Mouse (Mus musculus): ENCODE measurements around the gene Alkbh7. TPM values are rescaled to one million over a fixed set of nuclear protein-coding genes. Genes with fewer than 3 reads are reported as not detected.

Alkbh7 gene
- polyA plus RNA-seq, 1 experiment: 32.2 TPM

DNA sequence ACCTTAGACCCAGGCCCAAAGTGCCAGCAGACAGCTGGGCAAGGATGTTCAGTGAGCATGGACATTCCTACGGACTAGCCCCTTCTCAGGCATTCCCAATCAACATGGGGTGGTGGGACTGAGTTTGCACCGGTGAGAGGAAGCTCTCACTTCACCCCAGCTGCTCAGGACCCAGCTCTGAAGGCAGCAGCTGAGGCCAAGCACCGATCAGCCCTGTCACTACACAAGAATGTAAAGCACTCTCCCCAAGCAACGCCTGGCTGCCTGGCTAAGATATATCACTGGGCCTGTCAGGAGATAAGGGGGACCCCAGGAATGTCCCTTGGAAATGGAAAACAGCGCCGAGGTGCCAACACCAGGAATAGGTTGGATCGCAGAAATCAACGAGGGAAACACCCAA lies 4.1 kb downstream of the Alkbh7 start:
- Histone ChIP-seq H3K36me3 (ENCODE audit: control insufficient read depth, insufficient read depth, low read length) (peaks cover 30% of the 10 kb centered on the region), H3K4me1 (replicated peaks; ENCODE audit: control insufficient read depth, insufficient read depth, low read length) (peaks cover 5% of the 10 kb centered on the region), H3K27me3 (ENCODE audit: control insufficient read depth, insufficient read depth, low read length) (no peaks in the 10 kb centered on the region), H3K4me3 (ENCODE audit: control insufficient read depth, insufficient read depth, low read length) (no peak overlapping the region), H3K27ac (ENCODE audit: control insufficient read depth, insufficient read depth, low read length) (no peak overlapping the region)
- DNase-seq: no peak
- 87% methylated on average over 8 of the region's 8 CpGs for WGBS
- no peak for TF ChIP-seq CTCF (IDR thresholded peaks at IDR 0.05; ENCODE audit: borderline replicate concordance, control insufficient read depth, extremely low read depth, insufficient read depth, low read length, poor library complexity)
- no peak for TF ChIP-seq POLR2A (IDR thresholded peaks at IDR 0.05; ENCODE audit: control insufficient read depth, extremely low read depth, insufficient read depth, low read length, poor library complexity)

GRCm38 (mm10) chr17:57003994-57004393 lies 6.9 kb downstream of the Alkbh7 start:
- no peak overlapping the region for H3K27ac ChIP-seq (ENCODE audit: control insufficient read depth, insufficient read depth, low read length)
- no peak overlapping the region for H3K4me3 ChIP-seq (ENCODE audit: control insufficient read depth, insufficient read depth, low read length)
- H3K36me3 ChIP-seq (ENCODE audit: control insufficient read depth, insufficient read depth, low read length): peaks cover 46% of the 10 kb centered on the region
- no peaks in the 10 kb centered on the region for H3K27me3 ChIP-seq (ENCODE audit: control insufficient read depth, insufficient read depth, low read length)
- 95% methylated on average over 7 of the region's 7 CpGs for WGBS
- no peak for DNase-seq
- no peaks in the 10 kb centered on the region for H3K4me1 ChIP-seq (replicated peaks; ENCODE audit: control insufficient read depth, insufficient read depth, low read length)
- TF ChIP-seq CTCF (IDR thresholded peaks at IDR 0.05; ENCODE audit: borderline replicate concordance, control insufficient read depth, extremely low read depth, insufficient read depth, low read length, poor library complexity): no peak
- no peak for TF ChIP-seq POLR2A (IDR thresholded peaks at IDR 0.05; ENCODE audit: control insufficient read depth, extremely low read depth, insufficient read depth, low read length, poor library complexity)

DNA sequence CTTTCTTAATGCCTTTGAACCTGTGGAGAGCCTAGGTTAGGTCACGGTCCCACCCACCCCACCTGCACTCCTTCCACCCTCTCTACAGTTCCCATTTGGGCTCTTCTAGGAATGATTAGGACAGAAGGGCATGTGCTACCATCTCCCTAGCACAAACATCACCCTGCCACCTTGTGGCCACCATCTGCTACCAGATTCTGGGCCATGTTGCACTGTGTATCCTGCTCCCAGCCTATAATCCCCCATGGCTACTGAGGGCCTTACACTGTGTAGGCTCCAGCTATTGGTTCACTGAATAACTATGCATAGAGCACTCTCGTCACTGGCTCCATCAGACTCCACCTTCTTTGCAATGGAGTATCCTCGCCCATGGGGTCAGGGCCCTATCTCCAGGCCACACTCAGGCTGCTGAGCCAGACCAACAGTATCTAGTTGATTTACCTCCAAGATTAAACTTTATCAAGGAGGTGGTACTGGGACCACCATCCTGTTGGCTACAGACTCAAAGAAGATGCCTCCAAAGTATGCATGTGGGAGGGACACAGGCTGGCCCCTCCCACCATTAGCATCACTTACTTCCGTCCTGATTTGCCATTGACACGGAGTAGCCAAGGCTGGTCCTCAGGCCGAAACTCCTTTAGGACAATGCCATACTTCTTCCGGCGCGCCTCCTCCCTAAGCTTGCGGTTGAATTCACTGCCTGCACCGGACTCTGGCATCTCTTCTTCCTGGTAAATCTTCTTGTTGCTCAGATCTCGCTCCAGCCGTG lies 10.2 kb downstream of the Alkbh7 start:
- no peak overlapping the region for H3K27ac ChIP-seq (ENCODE audit: control insufficient read depth, insufficient read depth, low read length)
- peaks cover 8% of the 10 kb centered on the region for H3K4me1 ChIP-seq (replicated peaks; ENCODE audit: control insufficient read depth, insufficient read depth, low read length)
- DNase-seq: no peak
- H3K4me3 ChIP-seq (ENCODE audit: control insufficient read depth, insufficient read depth, low read length): no peak overlapping the region
- TF ChIP-seq POLR2A (IDR thresholded peaks at IDR 0.05; ENCODE audit: control insufficient read depth, extremely low read depth, insufficient read depth, low read length, poor library complexity) (no peak), CTCF (IDR thresholded peaks at IDR 0.05; ENCODE audit: borderline replicate concordance, control insufficient read depth, extremely low read depth, insufficient read depth, low read length, poor library complexity) (no peak)
- no peaks in the 10 kb centered on the region for H3K27me3 ChIP-seq (ENCODE audit: control insufficient read depth, insufficient read depth, low read length)
- 97% methylated on average over 13 of the region's 13 CpGs for WGBS
- peaks cover 46% of the 10 kb centered on the region for H3K36me3 ChIP-seq (ENCODE audit: control insufficient read depth, insufficient read depth, low read length)

DNA sequence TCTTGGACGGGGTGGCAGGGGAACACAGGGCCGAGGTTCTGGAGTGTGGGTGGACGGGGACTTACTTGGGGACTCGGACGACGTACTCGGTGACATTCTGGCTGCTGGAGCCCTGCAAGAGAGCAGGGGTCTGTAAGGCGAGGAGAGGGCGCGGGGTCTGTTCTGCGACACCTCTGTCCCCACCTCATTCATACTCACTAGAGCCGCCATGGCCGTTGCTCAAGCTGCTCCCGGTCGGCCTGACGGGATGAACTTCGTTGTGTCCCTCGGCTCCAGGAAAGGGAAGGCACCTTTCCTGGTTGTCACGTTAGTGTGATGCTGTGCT lies 13.7 kb downstream of the Alkbh7 start:
- Histone ChIP-seq H3K27ac (ENCODE audit: control insufficient read depth, insufficient read depth, low read length) (peak overlapping the region; percentile 69; the same call in 1 of the 2 replicates), H3K4me3 (ENCODE audit: control insufficient read depth, insufficient read depth, low read length) (peak overlapping the region; percentile 89), H3K4me1 (replicated peaks; ENCODE audit: control insufficient read depth, insufficient read depth, low read length) (peaks cover 8% of the 10 kb centered on the region), H3K36me3 (ENCODE audit: control insufficient read depth, insufficient read depth, low read length) (peaks cover 21% of the 10 kb centered on the region), H3K27me3 (ENCODE audit: control insufficient read depth, insufficient read depth, low read length) (no peaks in the 10 kb centered on the region)
- DNase-seq: no peak
- under 1% methylated on average over 19 of the region's 19 CpGs for WGBS
- TF ChIP-seq CTCF (IDR thresholded peaks at IDR 0.05; ENCODE audit: borderline replicate concordance, control insufficient read depth, extremely low read depth, insufficient read depth, low read length, poor library complexity): no peak
- TF ChIP-seq POLR2A (IDR thresholded peaks at IDR 0.05; ENCODE audit: control insufficient read depth, extremely low read depth, insufficient read depth, low read length, poor library complexity): no peak

DNA sequence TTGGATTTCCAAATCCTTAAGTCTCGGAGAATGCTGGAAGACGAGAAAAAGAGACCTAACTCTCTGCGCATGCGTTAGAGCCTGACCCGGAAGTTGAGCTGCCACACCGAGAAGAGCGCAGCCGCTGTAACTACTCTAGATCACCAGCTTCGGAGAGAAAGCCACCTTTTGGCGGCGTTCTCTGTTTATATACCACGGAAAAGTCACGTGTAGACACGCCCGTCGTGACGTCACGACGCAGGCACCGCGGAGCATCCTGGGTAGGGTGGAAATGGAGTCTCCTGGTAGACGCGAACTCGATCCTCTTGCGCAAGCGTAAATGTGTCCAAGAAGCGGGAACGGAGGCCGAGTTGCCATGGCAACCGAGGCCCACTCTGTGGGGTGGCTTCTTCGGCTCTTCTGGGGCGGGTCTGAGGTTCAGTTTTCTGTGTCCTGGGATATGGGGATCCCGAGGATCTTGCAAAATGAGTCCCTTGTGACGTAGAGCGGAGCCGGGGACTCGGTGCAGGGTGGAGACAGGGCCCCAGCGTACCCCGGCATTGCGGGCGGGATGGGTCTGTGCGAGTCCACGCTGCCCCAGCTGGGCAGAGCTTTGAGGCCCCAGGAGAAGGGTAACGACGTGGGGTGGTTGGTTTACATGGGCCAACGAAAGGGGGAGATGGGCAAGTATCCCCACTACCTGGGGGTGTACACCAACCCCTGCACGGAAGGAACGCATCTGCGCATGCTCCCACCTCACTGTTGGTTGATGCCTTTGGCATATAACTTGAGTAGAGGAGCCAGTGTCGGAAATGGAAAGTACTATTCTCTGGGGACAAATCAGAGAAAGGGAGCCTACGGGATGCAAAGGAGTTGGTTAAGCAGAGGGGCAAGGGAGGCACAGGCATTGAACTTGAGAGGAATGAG lies 14.3 kb downstream of the Alkbh7 start, which contains the start of the genes Gtf2f1 and Gm17949:
TSS of gene Gtf2f1 (minus strand) at position 53 of the 906 bp plus-strand sequence.
TSS of gene Gm17949 (plus strand) at position 234 of the 906 bp plus-strand sequence.
- Histone ChIP-seq H3K4me3 (ENCODE audit: control insufficient read depth, insufficient read depth, low read length) (peak within 1 kb of the TSS; percentile 89), H3K27ac (ENCODE audit: control insufficient read depth, insufficient read depth, low read length) (peak within 1 kb of the TSS; percentile 69), H3K4me1 (replicated peaks; ENCODE audit: control insufficient read depth, insufficient read depth, low read length) (peaks cover 8% of the 10 kb centered on the region), H3K36me3 (ENCODE audit: control insufficient read depth, insufficient read depth, low read length) (peaks cover 14% of the 10 kb centered on the region), H3K27me3 (ENCODE audit: control insufficient read depth, insufficient read depth, low read length) (no peaks in the 10 kb centered on the region)
- under 1% methylated on average over 51 of the region's 51 CpGs for WGBS
- DNase-seq: peak; percentile 87
- TF ChIP-seq CTCF (IDR thresholded peaks at IDR 0.05; ENCODE audit: borderline replicate concordance, control insufficient read depth, extremely low read depth, insufficient read depth, low read length, poor library complexity) (0 out of 2 replicates have a peak, but pooled peaks have one; percentile 43), POLR2A (IDR thresholded peaks at IDR 0.05; ENCODE audit: control insufficient read depth, extremely low read depth, insufficient read depth, low read length, poor library complexity) (peak; percentile 98)

DNA sequence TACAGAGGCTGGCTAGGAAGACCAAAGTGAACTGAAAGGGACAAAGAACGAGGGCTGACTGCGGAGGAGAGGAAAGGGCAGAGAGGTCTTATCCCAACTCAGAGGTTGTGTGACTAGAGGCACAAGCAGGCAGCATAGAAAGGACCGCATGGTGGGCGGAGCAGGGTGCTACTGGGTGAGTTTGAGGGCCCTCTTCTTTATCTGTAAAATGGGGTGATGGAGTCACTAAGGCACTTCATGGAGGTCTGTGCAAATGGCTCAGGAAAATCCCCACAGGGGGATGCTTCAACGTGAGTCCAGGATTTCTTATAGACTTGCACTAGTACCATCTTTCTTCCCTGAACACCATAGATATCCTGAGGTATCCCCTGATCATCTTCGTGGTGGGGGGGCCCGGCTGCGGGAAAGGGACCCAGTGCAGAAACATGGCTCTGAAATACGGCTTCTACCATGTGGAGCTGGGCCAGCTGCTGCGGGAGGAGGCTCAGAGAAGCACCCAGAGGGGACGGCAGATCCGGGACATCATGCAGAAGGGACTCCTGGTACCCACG lies 15.2 kb downstream of the Alkbh7 start:
- H3K4me1 ChIP-seq (replicated peaks; ENCODE audit: control insufficient read depth, insufficient read depth, low read length): peaks cover 8% of the 10 kb centered on the region
- no peak for TF ChIP-seq POLR2A (IDR thresholded peaks at IDR 0.05; ENCODE audit: control insufficient read depth, extremely low read depth, insufficient read depth, low read length, poor library complexity)
- no peak for TF ChIP-seq CTCF (IDR thresholded peaks at IDR 0.05; ENCODE audit: borderline replicate concordance, control insufficient read depth, extremely low read depth, insufficient read depth, low read length, poor library complexity)
- H3K36me3 ChIP-seq (ENCODE audit: control insufficient read depth, insufficient read depth, low read length): peaks cover 6% of the 10 kb centered on the region
- DNase-seq: no peak
- H3K27ac ChIP-seq (ENCODE audit: control insufficient read depth, insufficient read depth, low read length): peak overlapping the region; percentile 37
- 91% methylated on average over 13 of the region's 13 CpGs for WGBS
- H3K27me3 ChIP-seq (ENCODE audit: control insufficient read depth, insufficient read depth, low read length): no peaks in the 10 kb centered on the region
- H3K4me3 ChIP-seq (ENCODE audit: control insufficient read depth, insufficient read depth, low read length): no peak overlapping the region

All from thymus, adult 2 months (tissue).